Mouse (Mus musculus): ENCODE measurements at regions not wholly inside any gene's neighbourhood (a gene's known extent, or its start where the extent isn't known, plus 50 kb on each side); places are given as distances from the start of the nearest gene placed in this dataset.

GRCm38 (mm10) chr11:31615107-31615811, 56.4 kb downstream of the Bod1 start:
- DNase-seq (ENCODE audit: low spot score in 2 of 2), result peak; percentile 37 to 70
- Histone ChIP-seq H3K27ac (no peak overlapping the region), H3K4me3 (no peak overlapping the region)
- TF ChIP-seq CTCF (conservative IDR thresholded peaks at IDR 0.05), result peak; percentile 95

DNA sequence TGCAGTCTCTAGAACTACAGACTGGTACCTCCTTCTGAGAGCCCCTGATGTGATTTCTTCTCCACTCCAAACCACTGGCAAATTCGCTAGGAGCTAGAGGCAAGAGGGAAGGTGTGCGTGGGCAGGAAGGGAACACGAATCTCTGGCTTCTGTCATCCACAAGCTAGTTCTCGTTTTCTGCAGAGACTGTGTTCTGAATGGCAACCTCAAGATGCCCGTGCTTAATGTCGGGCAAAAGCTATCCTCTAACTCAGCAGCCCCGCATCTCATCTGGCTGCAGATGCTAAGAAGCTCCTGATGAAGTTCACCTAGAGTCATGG, 57.3 kb downstream of the Bod1 start:
- Histone ChIP-seq H3K4me3 (no peak overlapping the region), H3K27ac (no peak overlapping the region)
- no peak for DNase-seq (ENCODE audit: low spot score in 2 of 2)
- no peak for TF ChIP-seq CTCF (conservative IDR thresholded peaks at IDR 0.05)

DNA sequence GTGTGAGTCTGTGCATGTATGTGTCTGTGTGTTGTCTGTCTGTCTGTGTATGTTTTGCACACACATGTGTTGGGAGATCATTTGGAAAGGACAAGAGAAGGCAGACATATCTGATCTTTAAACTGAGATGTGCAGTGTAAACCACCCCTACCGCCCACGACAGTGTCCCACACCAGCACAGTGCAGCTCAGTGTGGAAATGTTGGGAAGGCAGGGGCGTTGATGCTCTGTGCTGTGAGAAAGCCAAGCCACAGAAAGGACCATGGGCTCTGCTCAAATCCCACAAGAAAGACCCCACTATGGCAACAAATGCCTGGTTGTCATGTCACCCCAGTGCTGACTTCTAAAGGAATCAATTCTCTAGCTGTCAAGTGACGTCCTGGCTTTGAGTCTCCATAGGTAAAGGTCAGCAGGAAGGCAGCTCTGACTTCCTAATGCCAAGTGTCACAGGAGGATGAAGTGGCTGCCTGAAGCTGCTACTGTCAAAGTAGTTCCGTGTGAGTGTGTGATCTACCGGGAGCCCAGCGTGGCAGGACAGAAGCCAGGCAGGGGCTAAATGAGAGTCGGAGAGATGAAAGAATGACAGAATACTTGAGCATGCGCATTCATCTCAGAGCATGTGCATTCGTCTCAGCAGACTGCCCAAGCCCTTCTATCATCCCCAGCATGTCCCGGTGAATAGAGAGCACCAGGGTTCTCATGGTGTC, 57.8 kb downstream of the Bod1 start:
- no peak overlapping the region for H3K4me3 ChIP-seq
- no peak overlapping the region for H3K27ac ChIP-seq
- DNase-seq (ENCODE audit: low spot score in 2 of 2), result no peak
- no peak for TF ChIP-seq CTCF (conservative IDR thresholded peaks at IDR 0.05)

DNA sequence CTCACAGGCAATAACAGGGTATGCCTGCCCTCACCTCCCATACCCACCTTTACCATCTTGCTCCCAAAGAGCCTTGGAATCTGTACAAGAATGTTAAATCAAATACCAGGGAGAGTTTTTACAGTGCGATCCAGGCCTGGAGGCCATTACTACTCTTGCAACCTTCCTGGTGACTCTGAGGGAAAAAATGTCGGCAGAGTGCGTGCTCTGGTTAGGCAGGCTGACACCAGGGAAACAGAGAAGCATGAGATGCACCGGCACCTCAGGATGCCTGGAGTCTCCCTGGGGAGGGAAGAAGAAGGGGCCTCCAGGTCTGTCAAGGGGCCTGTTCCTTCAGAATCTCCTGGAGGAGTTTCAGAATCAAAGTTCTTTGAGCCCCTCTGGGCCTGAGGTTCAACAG, 63.2 kb downstream of the Bod1 start:
- no peak overlapping the region for H3K4me3 ChIP-seq
- no peak for DNase-seq (ENCODE audit: low spot score in 2 of 2)
- TF ChIP-seq CTCF (conservative IDR thresholded peaks at IDR 0.05), result no peak
- H3K27ac ChIP-seq, result no peak overlapping the region

DNA sequence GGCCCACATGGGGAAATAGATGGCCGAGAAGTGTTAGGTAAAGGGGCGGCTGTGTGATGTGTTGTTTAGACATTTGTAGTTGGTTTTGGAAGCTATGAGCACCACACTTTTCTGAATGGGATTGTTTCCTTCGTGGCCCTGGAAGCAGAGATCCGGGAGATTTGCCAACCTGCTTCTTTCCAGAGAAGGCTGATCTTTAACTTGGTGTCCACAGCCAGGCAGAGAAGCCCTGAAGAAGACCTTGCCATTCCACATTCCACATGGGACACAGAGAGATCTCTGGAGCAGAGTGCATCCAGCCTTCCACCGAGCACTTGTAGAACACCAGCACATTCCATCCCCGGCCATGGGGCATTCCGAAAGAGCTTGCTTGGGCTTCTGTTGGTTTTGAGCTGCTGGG, 70.2 kb downstream of the Bod1 start:
- no peak for DNase-seq (ENCODE audit: low spot score in 2 of 2)
- Histone ChIP-seq H3K4me3 (no peak overlapping the region), H3K27ac (no peak overlapping the region)
- TF ChIP-seq CTCF (conservative IDR thresholded peaks at IDR 0.05), result no peak

- no peak for DNase-seq (ENCODE audit: low spot score in 2 of 2)
- H3K27ac ChIP-seq, result no peak overlapping the region
- no peak for TF ChIP-seq CTCF (conservative IDR thresholded peaks at IDR 0.05)
- H3K4me3 ChIP-seq, result no peak overlapping the region
Observed at GRCm38 (mm10) chr11:31593604-31594003, 78.1 kb downstream of the Bod1 start.

DNA sequence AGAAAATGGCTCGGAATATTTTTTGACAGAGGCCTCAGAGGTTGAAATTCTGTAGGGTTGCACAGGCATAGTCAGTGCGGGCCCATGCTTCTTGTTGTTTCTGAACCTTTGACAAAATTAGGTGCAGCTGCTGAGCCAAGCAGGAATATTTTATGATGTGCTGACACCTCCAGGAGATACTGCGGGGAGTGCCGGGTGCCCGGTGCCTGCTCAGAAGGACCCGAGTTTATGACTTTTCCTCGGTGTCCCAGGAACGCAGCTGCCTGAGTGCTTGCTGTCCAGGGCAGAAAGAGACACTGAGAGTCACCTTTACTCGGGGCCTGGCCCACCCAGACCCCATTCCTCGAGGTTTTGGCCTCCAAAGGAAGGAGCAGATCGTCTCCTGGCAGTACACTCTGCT, 79.6 kb downstream of the Bod1 start:
- Histone ChIP-seq H3K4me3 (no peak overlapping the region), H3K27ac (peak overlapping the region; percentile 57; the same call in 1 of the 2 replicates)
- no peak for DNase-seq (ENCODE audit: low spot score in 2 of 2)
- no peak for TF ChIP-seq CTCF (conservative IDR thresholded peaks at IDR 0.05)

DNA sequence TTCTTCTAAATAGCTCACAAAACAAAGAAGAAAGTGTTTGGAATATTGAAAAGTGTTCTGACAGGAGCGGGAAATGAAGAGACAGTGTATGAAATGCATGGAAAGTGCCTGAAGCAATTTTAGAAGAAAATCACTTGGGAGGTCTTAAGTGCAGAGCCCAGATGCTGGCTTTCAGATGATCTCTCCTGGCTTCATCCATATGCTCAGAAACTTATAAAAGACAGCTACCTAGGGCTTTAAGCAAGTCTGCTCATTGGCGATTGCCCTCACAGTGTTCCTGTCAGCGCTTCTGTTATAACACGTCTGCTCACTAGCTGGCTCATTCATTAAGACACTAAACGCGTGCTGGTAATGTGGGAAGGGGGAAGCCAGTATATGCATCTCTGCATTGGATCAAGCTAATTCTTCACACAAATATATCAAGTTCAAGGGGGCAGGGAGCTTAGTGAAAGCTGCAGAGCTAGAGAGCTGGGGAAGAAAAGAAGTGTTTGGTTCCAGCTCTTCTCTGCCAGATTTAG, 80.6 kb downstream of the Bod1 start:
- DNase-seq (ENCODE audit: low spot score in 2 of 2), result no peak
- peak overlapping the region; percentile 57; the same call in 1 of the 2 replicates for H3K27ac ChIP-seq
- no peak for TF ChIP-seq CTCF (conservative IDR thresholded peaks at IDR 0.05)
- no peak overlapping the region for H3K4me3 ChIP-seq

DNA sequence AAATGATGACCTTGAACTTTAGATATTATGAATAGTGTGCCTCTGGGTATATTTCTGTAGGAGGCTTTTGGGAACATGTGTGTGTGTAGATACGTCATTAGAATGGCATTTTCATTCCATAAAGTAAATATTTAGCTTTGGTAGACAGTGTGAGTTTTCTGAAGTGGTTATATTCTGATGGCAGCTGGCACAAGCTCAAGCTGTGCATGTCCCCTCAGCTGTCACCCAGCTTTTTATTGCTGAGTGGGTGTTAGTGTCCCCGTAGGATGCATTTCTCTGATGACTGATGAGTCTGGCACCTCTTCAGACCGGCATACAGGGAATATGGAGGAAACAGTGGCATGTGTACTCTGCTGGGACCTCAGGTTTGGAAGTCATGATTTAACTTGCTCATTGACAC, 96.7 kb downstream of the Bod1 start:
- TF ChIP-seq CTCF (conservative IDR thresholded peaks at IDR 0.05), result no peak
- Histone ChIP-seq H3K27ac (no peak overlapping the region), H3K4me3 (no peak overlapping the region)
- DNase-seq (ENCODE audit: low spot score in 2 of 2), result peak; percentile 10 to 15

DNA sequence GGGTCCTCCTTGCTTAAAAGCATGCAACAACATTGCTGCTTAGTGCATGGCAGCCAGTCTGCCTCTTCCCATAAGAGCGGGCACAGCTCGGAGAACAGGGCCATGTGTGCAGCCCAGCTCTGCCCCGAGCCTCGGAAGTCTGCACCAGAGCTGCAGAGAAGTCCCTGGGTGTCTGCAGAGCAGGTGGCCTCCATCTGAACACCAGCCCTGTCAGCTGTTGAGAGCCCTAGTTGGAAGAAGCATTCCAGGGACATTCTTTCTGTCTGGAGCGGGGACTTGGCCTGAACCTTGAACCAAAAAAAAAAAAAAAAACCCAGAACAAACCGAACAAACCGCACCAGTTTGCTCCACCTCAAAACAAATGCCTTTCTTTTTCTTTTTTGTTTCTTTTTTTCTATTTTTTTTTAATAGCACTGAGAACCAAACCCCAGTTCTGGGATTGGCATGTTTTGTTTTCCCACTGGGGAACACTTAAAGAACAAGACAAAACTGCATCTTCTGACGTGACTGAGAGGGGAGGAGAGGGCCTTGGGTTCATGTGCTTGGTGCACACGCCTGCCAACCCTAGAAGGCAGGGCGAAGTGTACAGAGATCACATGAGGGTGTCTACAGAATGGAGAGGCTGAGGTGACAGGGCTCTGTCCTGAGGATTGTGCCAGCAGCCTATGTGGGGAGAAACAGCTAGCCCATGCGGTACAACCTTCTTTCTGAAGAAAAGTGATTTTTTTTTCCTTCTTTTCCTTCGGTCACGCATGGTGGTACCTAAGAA, 106.8 kb downstream of the Bod1 start:
- no peak overlapping the region for H3K4me3 ChIP-seq
- H3K27ac ChIP-seq, result no peak overlapping the region
- peak in 1 of 2 experiments; percentile 19 for DNase-seq (ENCODE audit: low spot score in 2 of 2)
- no peak for TF ChIP-seq CTCF (conservative IDR thresholded peaks at IDR 0.05)

- Histone ChIP-seq H3K4me3 (no peak overlapping the region), H3K27ac (no peak overlapping the region)
- TF ChIP-seq CTCF (conservative IDR thresholded peaks at IDR 0.05), result no peak
- DNase-seq (ENCODE audit: low spot score in 2 of 2), result no peak
Observed at GRCm38 (mm10) chr11:31563826-31564741, 107.6 kb downstream of the Bod1 start.

- no peak overlapping the region for H3K27ac ChIP-seq
- no peak for DNase-seq (ENCODE audit: low spot score in 2 of 2)
- no peak for TF ChIP-seq CTCF (conservative IDR thresholded peaks at IDR 0.05)
- H3K4me3 ChIP-seq, result no peak overlapping the region
Observed at GRCm38 (mm10) chr11:31562954-31563353, 108.7 kb downstream of the Bod1 start.
